Mouse (Mus musculus) urinary bladder, adult 18-20 months (tissue): ENCODE data around the gene Zbtb7b.

Experiments used
- DNase-seq, 2 experiments: peaks; one replicate each; pipeline ENCODE4 v3.0.0; 2022; ENCODE audit warnings: low spot score in 2 of 2, mixed read lengths in 2 of 2

Zbtb7b gene

DNA sequence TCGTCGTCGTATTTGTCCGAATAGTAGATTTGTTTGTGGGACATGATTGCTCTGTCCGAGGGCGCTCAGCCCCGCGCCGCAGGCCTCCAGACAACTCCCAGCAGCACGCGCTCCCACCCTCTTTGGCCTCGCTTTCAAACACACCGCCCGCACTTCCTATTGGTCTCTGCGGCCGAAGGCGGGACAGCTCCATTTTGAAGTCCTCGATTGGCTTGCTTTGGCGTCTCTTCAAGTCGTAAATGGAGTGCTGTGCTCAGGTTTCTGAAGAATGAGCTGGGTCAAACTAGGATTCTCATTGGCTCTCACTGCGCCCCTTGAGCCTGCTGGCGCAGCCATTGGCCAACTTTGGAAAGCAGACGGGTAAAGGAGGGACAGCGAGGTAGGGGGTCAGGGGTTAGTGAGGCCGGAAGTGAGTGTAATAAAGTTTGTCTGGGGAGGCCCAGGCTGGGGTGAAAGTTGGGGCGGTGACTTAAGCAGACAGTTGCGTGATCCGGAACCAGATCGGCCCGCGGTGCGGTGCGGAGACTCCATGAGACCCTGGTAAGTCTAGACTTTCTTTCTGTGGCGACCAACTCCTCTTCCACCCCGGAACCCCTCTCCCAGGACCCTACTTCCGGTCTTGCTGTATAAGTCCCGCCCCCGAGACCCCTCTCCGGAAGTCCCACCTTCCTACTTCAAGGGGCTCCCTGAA, 23.7 kb upstream of the Zbtb7b start, which contains the start of the genes Cks1b and Shc1:
Gene Cks1b (minus strand): TSS at position 214 of the 691 bp plus-strand sequence.
Gene Shc1 (plus strand): TSS at position 274 of the 691 bp plus-strand sequence.
- peak; percentile 87 to 94 for DNase-seq

DNA sequence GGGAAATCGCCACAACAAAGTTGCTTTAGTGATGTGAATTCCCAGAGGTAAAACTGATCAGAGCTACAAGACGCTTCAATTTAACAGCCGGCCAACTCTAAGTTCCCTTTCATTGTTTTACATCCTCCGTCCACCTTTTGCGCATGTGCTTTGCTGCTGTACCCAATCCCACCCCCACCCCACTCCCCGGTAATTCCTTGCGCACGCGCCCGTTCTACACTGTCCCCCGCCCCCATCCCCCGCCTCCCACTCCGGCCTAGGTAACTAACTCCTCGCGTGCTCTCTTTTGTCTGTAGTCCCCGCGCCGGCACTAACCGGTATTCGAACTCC, 23.2 kb upstream of the Zbtb7b start:
- DNase-seq = no peak

- DNase-seq = no peak
Observed at GRCm38 (mm10) chr3:89417131-89417530, 22.6 kb upstream of the Zbtb7b start.

GRCm38 (mm10) chr3:89416158-89416557, 21.6 kb upstream of the Zbtb7b start:
- DNase-seq = no peak

GRCm38 (mm10) chr3:89411490-89412393, 17.2 kb upstream of the Zbtb7b start, which contains the start of gene Flad1:
TSS of gene Flad1 (minus strand) at chr3:89411870.
- DNase-seq = peak; percentile 94 to 97

DNA sequence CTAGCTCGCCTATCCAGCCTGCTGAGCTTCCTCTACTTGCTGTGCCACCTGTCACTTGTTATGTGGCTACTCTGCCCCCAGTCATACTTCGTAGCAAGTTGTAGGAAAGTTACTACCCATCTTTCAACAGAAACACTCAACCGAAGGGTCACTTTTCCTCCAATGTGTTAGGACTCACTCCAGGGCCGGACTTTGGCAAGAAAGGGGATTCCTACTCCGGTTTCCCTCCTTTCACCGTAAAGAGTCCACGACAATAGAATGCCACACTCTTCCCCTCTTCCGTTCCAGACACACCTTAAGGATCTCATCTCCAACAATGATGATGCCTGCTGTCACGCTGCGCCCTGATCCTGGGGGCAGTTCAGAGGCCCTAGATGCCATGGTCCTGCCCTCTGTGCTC, 16.3 kb upstream of the Zbtb7b start:
- no peak for DNase-seq

GRCm38 (mm10) chr3:89409701-89410100, 15.1 kb upstream of the Zbtb7b start:
- no peak for DNase-seq

- DNase-seq = no peak
Observed at GRCm38 (mm10) chr3:89408448-89408847, 13.9 kb upstream of the Zbtb7b start.

DNA sequence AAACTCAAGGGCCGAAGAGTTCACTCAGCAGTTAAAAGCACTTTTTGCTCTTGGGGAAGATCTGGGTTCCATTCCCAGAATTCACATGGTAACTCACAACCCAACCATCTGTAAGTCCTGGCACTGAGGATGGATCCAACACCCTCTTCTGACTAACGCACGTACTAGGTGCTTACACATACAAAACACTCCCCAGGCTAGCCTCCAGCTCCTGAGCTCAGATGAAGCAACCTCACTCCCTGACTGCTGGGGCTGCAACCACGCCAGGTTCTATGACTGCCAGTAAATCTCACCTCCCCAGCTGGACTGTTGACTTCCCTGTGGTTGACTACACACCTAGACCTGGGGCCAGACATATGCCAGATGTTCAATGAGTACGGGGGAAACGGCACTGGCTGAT, 12.3 kb upstream of the Zbtb7b start:
- DNase-seq = no peak

DNA sequence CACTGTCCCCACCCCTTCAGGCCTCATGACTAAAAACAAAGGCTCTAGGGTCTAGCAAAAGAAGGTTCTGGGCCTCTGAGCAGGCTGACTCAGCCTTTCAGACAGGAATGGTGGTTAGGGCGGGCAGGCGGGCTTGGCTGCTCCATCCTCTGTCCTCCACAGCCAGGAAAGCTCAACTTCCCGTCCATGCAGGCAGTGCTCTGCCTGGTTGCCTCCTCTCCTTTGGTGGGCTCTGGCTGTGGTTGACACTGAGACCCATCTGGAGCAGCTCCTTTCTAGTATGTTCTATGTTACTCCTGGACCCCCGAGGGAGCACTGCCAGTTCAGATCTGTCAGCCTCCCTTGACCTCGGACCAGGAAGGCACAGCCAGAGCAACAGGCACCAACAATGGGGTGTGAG, 8.1 kb upstream of the Zbtb7b start, which contains the start of gene Lenep:
Gene Lenep (minus strand): TSS at position 101 of the 400 bp plus-strand sequence.
- DNase-seq = no peak

DNA sequence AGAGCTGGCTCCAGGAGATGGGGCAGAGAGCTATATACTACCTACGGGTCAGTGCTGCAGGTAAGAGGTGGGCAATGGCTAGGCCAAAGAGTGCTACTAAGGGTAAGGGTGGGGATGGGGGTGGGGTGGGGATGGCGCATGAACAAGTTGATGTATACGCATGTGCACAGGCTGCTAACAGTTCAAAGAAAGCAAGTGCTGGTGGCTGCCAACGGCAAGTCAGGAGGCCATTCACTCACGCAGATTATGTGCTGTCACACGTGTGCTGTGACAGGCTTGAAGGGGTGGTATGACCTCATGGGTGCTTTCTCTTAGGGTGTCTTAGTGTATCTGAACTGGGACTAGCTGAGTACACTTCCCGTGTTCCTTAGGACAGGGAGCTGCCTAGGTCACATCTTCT, 6.8 kb upstream of the Zbtb7b start:
- DNase-seq = no peak

DNA sequence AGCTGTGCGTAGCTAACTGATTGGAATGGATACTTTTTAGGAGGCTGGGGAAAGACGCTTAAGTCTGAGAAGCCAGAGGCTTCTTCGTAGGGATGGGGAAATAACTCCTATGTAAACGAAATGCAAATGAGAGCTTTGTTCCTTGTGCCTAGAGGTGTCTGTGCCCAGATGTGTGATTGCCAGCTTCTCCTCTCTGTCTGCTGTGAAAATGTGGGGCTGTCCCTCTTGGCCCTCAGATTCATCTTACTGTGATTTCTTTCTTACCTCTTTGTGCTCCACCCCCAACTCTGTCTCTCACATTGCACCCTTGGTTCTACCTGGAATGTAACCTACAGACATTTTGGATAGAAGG, 2.1 kb upstream of the Zbtb7b start:
- DNase-seq = no peak

GRCm38 (mm10) chr3:89395806-89396653, 1.5 kb upstream of the Zbtb7b start:
- peak in 1 of 2 experiments; percentile 64 for DNase-seq

DNA sequence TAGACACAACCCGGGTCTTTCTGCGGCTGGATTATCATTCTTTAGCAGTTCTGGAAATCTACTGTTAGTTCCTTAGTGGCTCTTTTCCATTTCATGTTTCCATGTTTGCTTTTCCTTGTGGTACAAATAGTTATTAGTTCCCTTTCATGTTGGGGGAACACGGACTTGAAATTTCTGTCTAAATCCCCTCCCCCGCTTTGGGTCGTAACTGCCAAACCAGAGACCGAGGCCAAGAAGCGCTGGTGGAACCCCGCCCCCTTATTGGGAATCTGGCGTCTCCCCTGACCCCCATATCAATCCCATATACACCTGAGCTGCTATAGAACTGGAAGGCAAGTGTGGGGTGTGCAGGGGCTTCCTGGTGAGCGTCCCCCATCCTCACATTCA, 836 bp upstream of the Zbtb7b start:
- no peak for DNase-seq

DNA sequence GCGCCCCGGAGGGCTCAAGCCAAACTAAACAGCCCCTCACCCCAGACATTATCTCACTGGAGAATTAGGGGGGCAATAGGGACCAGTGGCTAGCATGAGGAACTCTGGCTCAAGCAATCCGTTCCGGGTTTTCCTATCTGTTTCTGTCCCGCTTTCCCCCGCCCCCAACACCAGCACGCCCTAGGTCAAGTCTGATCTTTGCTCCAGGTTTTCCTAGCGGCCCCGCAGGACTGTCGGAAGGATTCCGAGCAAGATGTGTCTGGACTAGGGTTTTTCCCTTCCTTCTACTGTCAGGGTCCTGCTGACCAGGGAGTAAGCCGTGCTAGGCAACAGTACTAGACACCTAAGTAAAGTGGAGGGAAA, 299 bp upstream of the Zbtb7b start:
- peak; percentile 69 to 75 for DNase-seq

- DNase-seq = peak; percentile 97 to 99
Observed at GRCm38 (mm10) chr3:89393605-89394004, 971 bp downstream of the Zbtb7b start.

GRCm38 (mm10) chr3:89392871-89393311, 1.7 kb downstream of the Zbtb7b start:
- peak in 1 of 2 experiments; percentile 51 for DNase-seq

DNA sequence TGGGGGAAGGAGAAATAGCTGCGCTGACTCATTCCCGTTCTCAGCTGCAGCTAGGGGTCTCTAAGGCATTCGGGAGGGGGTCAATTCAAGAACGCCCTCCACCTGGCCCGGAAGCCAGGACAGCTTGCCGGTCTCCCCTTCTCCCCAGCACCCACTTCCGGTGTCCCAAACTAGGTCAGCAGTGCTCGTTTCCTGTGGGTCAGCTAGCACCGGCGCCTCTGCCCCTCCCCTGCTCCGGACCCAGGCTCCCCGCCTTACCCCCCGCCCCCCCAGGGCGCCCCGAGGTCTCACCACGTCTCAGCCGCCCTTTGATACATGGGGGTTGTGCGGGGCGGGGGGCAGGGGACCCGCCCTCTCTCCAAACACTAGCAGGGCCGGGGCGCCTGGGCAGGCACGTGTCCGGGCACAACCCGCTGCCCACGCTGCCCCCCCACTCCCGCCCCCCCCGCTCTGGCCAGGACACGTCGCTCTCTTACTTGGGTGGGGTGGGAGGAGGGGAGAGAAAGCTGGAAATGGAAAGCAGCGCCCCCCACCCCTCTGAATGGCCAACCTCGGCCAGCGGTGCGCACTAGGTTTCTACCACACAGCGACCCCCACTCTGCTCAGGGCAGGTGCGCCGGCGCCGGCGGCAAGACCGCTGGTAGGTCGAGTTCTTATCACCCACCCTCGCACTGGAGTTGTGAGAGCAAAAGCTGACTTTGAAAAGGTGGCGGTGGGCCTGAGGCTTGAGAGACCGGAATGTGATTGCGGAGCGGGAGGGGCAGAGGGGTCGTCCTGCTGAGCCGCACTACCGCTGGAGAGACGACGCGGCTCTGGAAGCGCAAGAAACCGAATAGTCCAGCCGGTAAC, 2.7 kb downstream of the Zbtb7b start:
- DNase-seq = peak; percentile 67 to 69

- no peak for DNase-seq
Observed at GRCm38 (mm10) chr3:89390699-89391662, 3.6 kb downstream of the Zbtb7b start.

- DNase-seq = peak in 1 of 2 experiments; percentile 47
Observed at GRCm38 (mm10) chr3:89390111-89390515, 4.5 kb downstream of the Zbtb7b start.
